Mouse (Mus musculus): Measurements from ENCODE around the gene Cyp2j8.
A peak's percentile ranks its signal among the peaks of the same experiment; 100 is the strongest.

DNA sequence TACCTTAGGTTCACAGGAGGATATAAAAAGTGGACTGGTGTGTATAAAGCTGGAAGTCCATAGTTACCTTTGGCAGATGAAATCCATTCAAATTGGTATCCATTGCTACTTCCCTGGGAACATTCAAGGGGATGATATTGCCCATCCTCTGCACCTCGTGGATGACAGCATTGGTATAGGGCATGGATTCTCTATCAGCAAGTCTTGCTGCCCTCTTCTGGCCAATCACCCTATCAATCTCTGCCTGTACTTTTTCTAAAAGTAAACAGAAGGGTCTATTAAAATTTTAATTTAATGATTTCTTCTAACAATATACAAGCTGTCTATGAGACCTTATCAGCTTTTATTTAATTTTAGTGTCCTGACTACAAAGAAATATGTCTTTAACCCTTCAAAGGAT, 18.6 kb upstream of the Cyp2j8 start:
- TF ChIP-seq CTCF (IDR thresholded peaks at IDR 0.05; ENCODE audit: low read depth, low read length) = 0 out of 2 replicates have a peak, but pooled peaks have one; percentile 1
- no peak for TF ChIP-seq POLR2A (IDR thresholded peaks at IDR 0.05; ENCODE audit: extremely low read depth, insufficient read depth, low read length)
